Mouse (Mus musculus) layer of hippocampus, adult 2 months (tissue): ENCODE measurements around the gene Gm17606. TPM values are rescaled to one million over a fixed set of nuclear protein-coding genes. Genes with fewer than 3 reads are reported as not detected.

Source experiments
- DNase-seq, 2 experiments: peaks; one replicate each; pipeline ENCODE4 v3.0.0; 2022; ENCODE audit warnings: low spot score in 2 of 2
- H3K27ac ChIP-seq: fragments of 200-600 bp; 2 replicates; pipeline ENCODE4 v1.8.1; 2022
- H3K4me3 ChIP-seq: fragments of 200-600 bp; 2 replicates; pipeline ENCODE4 v1.8.1; 2022; ENCODE audit warnings: mild to moderate bottlenecking
- CTCF ChIP-seq: fragments of 200-600 bp; conservative IDR thresholded peaks from 2 replicates; pipeline ENCODE4 v1.8.1; 2022; ENCODE audit warnings: antibody characterized with exemption, mild to moderate bottlenecking, moderate library complexity
- total RNA-seq, 2 experiments: library from RNA; stranded (reverse); gene quantifications; 2 replicates each; pipeline ENCODE4 v1.2.3; 2021

Gene Gm17606
- total RNA-seq, 2 experiments from 2014 or later: not detected

GRCm38 (mm10) chr14:54632252-54632651, 8.5 kb upstream of the Gm17606 start:
- no peak for DNase-seq
- no peak overlapping the region for H3K27ac ChIP-seq
- TF ChIP-seq CTCF: no peak
- no peak overlapping the region for H3K4me3 ChIP-seq

- Histone ChIP-seq H3K27ac (no peak overlapping the region), H3K4me3 (no peak overlapping the region)
- DNase-seq: no peak
- TF ChIP-seq CTCF: peak; percentile 52
Measured at GRCm38 (mm10) chr14:54634182-54634581, 6.6 kb upstream of the Gm17606 start.

- peak in 1 of 2 experiments; percentile 69 for DNase-seq
- peak; percentile 97 for TF ChIP-seq CTCF
- no peak overlapping the region for H3K4me3 ChIP-seq
- no peak overlapping the region for H3K27ac ChIP-seq
Measured at GRCm38 (mm10) chr14:54636954-54637353, 3.8 kb upstream of the Gm17606 start.

- H3K4me3 ChIP-seq: no peak overlapping the region
- no peak overlapping the region for H3K27ac ChIP-seq
- TF ChIP-seq CTCF: peak; percentile 70
- peak in 1 of 2 experiments; percentile 57 for DNase-seq
Measured at GRCm38 (mm10) chr14:54638210-54638609, 2.5 kb upstream of the Gm17606 start.

GRCm38 (mm10) chr14:54640121-54640520, 631 bp upstream of the Gm17606 start:
- no peak for DNase-seq
- TF ChIP-seq CTCF: no peak
- H3K27ac ChIP-seq: no peak overlapping the region
- H3K4me3 ChIP-seq: no peak overlapping the region

GRCm38 (mm10) chr14:54641305-54641969, 685 bp downstream of the Gm17606 start, which contains the start of gene Cdh24:
Gene Cdh24 (minus strand): TSS chr14:54641364.
- peak; percentile 95 for TF ChIP-seq CTCF
- Histone ChIP-seq H3K27ac (peak within 1 kb of the TSS; percentile 83), H3K4me3 (peak within 1 kb of the TSS; percentile 92)
- peak; percentile 86 to 91 for DNase-seq

- Histone ChIP-seq H3K27ac (no peak overlapping the region), H3K4me3 (no peak overlapping the region)
- TF ChIP-seq CTCF: no peak
- DNase-seq: no peak
Measured at GRCm38 (mm10) chr14:54642224-54642944, 1.6 kb downstream of the Gm17606 start.

GRCm38 (mm10) chr14:54643011-54643410, 2.3 kb downstream of the Gm17606 start:
- TF ChIP-seq CTCF: no peak
- DNase-seq: no peak
- no peak overlapping the region for H3K4me3 ChIP-seq
- no peak overlapping the region for H3K27ac ChIP-seq

- TF ChIP-seq CTCF: no peak
- Histone ChIP-seq H3K4me3 (no peak overlapping the region), H3K27ac (no peak overlapping the region)
- DNase-seq: no peak
Measured at GRCm38 (mm10) chr14:54644294-54644693, 3.5 kb downstream of the Gm17606 start.

- TF ChIP-seq CTCF: no peak
Measured at GRCm38 (mm10) chr14:54646455-54646854, 5.7 kb downstream of the Gm17606 start.

GRCm38 (mm10) chr14:54646898-54647636, 6.3 kb downstream of the Gm17606 start:
- H3K27ac ChIP-seq: no peak overlapping the region
- TF ChIP-seq CTCF: peak; percentile 79
- DNase-seq: no peak
- H3K4me3 ChIP-seq: no peak overlapping the region

More at GRCm38 (mm10) chr14:54646455-54646854, 5.7 kb downstream of the Gm17606 start:
- H3K27ac ChIP-seq: no peak overlapping the region
- H3K4me3 ChIP-seq: no peak overlapping the region
- no peak for DNase-seq

- Histone ChIP-seq H3K27ac (no peak overlapping the region; the same call in 1 of the 2 replicates), H3K4me3 (no peak overlapping the region)
- no peak for TF ChIP-seq CTCF
- no peak for DNase-seq
Measured at GRCm38 (mm10) chr14:54647900-54648299, 7.1 kb downstream of the Gm17606 start.

GRCm38 (mm10) chr14:54650621-54651454, 10.1 kb downstream of the Gm17606 start:
- peak; percentile 96 for TF ChIP-seq CTCF
- no peak overlapping the region; the same call in 1 of the 2 replicates for H3K4me3 ChIP-seq
- no peak overlapping the region for H3K27ac ChIP-seq
- DNase-seq: peak; percentile 88 to 89
